Mouse (Mus musculus) lung, embryonic 16.5 days (tissue): ENCODE results near the gene Sap30. TPM values are rescaled to one million over a fixed set of nuclear protein-coding genes. Genes with fewer than 3 reads are reported as not detected.
"Not testable (repeated sequence)": the region's sequence is repeated elsewhere in the genome, so short reads cannot be mapped to it uniquely, and the experiment has no call there.

Experiments
- ATAC-seq: fragments of 200-750 bp; cut with Nextera tagmentation; 2 replicates; pipeline ENCODE4 v1.8.0; 2017; ENCODE audit warnings: low read depth, mild to moderate bottlenecking, moderate library complexity
- H3K27ac ChIP-seq: fragments of 300-500 bp; sonication (generic); 2 replicates; pipeline ENCODE4 v1.5.1; 2014; ENCODE audit warnings: mild to moderate bottlenecking, control low read depth, low read length
- H3K27me3 ChIP-seq: fragments of 300-500 bp; sonication (generic); 2 replicates; pipeline ENCODE4 v1.6.1; 2014; ENCODE audit warnings: low read depth, low read length, mixed read lengths; ENCODE audit not compliant: control insufficient read depth, insufficient read depth
- H3K36me3 ChIP-seq: fragments of 300-500 bp; sonication (generic); 2 replicates; pipeline ENCODE4 v1.6.1; 2014; ENCODE audit warnings: low read length; ENCODE audit not compliant: control insufficient read depth, insufficient read depth
- H3K4me1 ChIP-seq: fragments of 300-500 bp; sonication (generic); replicated peaks from 2 replicates; pipeline ENCODE4 v1.6.1; 2014; ENCODE audit warnings: low read length, mixed read lengths; ENCODE audit not compliant: control insufficient read depth, insufficient read depth
- H3K4me2 ChIP-seq: fragments of 300-500 bp; sonication (generic); 2 replicates; pipeline ENCODE4 v1.6.1; 2014; ENCODE audit warnings: low read depth, low read length, control low read depth
- H3K4me3 ChIP-seq: fragments of 300-500 bp; sonication (generic); 2 replicates; pipeline ENCODE4 v1.5.1; 2014; ENCODE audit warnings: mild to moderate bottlenecking, low read length, control low read depth
- H3K9ac ChIP-seq: fragments of 300-500 bp; sonication (generic); 2 replicates; pipeline ENCODE4 v1.6.1; 2014; ENCODE audit warnings: low read length, control low read depth
- H3K9me3 ChIP-seq: fragments of 300-500 bp; sonication (generic); 2 replicates; pipeline ENCODE4 v1.6.1; 2016; ENCODE audit warnings: low read length; ENCODE audit not compliant: control insufficient read depth
- WGBS: fragments of 180-500 bp; shearing (Covaris S2); extraction: QIAGEN DNeasy Blood & Tissue Kit; methylation state at CpG from one replicate; pipeline ENCODE4 v1.1.7; 2014; 5-methylcytosine and 5-hydroxymethylcytosine counted together
- polyA plus RNA-seq: library from polyadenylated mRNA; unstranded; fragments of >200 nt; fragmentation: Nextera tagmentation; extraction: Ambion mirVana; gene quantifications from 2 replicates; pipeline ENCODE4 v1.2.1, GENCODE M21; 2015

Sap30 gene
- polyA plus RNA-seq, 1 experiment from 2014 or later, result 28.1 TPM

- H3K9ac ChIP-seq, result peak overlapping the region; percentile 11; the same call in 1 of the 2 replicates
- H3K4me1 ChIP-seq, H3K36me3 ChIP-seq, H3K4me3 ChIP-seq, H3K27me3 ChIP-seq, H3K27ac ChIP-seq, H3K9me3 ChIP-seq, ATAC-seq, H3K4me2 ChIP-seq: not testable (repeated sequence)
- WGBS, result 81% methylated on average over 1 of the region's 1 CpGs
Observed at GRCm38 (mm10) chr8:57505500-57505899, 17.8 kb upstream of the Sap30 start.

- Histone ChIP-seq H3K4me1 (peaks cover 7% of the 10 kb centered on the region; the same call in 1 of the 2 replicates), H3K4me2 (no peak overlapping the region), H3K27me3 (no peaks in the 10 kb centered on the region), H3K4me3 (no peak overlapping the region), H3K36me3 (no peaks in the 10 kb centered on the region), H3K9me3 (no peaks in the 10 kb centered on the region), H3K9ac (no peak overlapping the region), H3K27ac (no peak overlapping the region)
- no peak for ATAC-seq
- 49% methylated on average over 5 of the region's 5 CpGs for WGBS
Observed at GRCm38 (mm10) chr8:57503641-57504040, 16.0 kb upstream of the Sap30 start.

- WGBS, result 26% methylated on average over 17 of the region's 17 CpGs
- Histone ChIP-seq H3K27me3 (no peaks in the 10 kb centered on the region), H3K4me1 (peaks cover 3% of the 10 kb centered on the region; the same call in 1 of the 2 replicates), H3K9me3 (no peaks in the 10 kb centered on the region), H3K4me2 (peak overlapping the region; percentile 45), H3K27ac (peak overlapping the region; percentile 81), H3K4me3 (peak overlapping the region; percentile 13), H3K9ac (peak overlapping the region; percentile 22; the same call in 1 of the 2 replicates), H3K36me3 (no peaks in the 10 kb centered on the region)
- peak; percentile 86 for ATAC-seq
Observed at GRCm38 (mm10) chr8:57498847-57499511, 11.3 kb upstream of the Sap30 start.

- WGBS, result 49% methylated on average over 8 of the region's 8 CpGs
- Histone ChIP-seq H3K27ac (peak overlapping the region; percentile 81), H3K4me2 (peak overlapping the region; percentile 45), H3K9me3 (no peaks in the 10 kb centered on the region), H3K9ac (0 out of 2 replicates have a peak overlapping the region, but pooled peaks have one; percentile 13), H3K4me1 (peaks cover 3% of the 10 kb centered on the region; the same call in 1 of the 2 replicates), H3K4me3 (peak overlapping the region; percentile 13), H3K36me3 (no peaks in the 10 kb centered on the region), H3K27me3 (no peaks in the 10 kb centered on the region)
- ATAC-seq, result no peak; the same call in 1 of the 2 replicates
Observed at GRCm38 (mm10) chr8:57498494-57498846, 10.8 kb upstream of the Sap30 start.

GRCm38 (mm10) chr8:57491873-57492272 lies 4.2 kb upstream of the Sap30 start:
- 88% methylated on average over 4 of the region's 4 CpGs for WGBS
- H3K4me3 ChIP-seq, result no peak overlapping the region
- no peaks in the 10 kb centered on the region for H3K27me3 ChIP-seq
- no peak for ATAC-seq
- no peak overlapping the region for H3K27ac ChIP-seq
- no peak overlapping the region for H3K9ac ChIP-seq
- no peaks in the 10 kb centered on the region for H3K4me1 ChIP-seq
- H3K4me2 ChIP-seq, result no peak overlapping the region
- no peaks in the 10 kb centered on the region for H3K9me3 ChIP-seq
- H3K36me3 ChIP-seq, result no peaks in the 10 kb centered on the region

GRCm38 (mm10) chr8:57489896-57490295 lies 2.2 kb upstream of the Sap30 start:
- H3K27me3 ChIP-seq, result no peaks in the 10 kb centered on the region
- peaks cover 6% of the 10 kb centered on the region for H3K4me1 ChIP-seq
- no peak overlapping the region for H3K4me3 ChIP-seq
- no peaks in the 10 kb centered on the region for H3K36me3 ChIP-seq
- H3K9me3 ChIP-seq, result no peaks in the 10 kb centered on the region
- ATAC-seq, result no peak
- H3K9ac ChIP-seq, result no peak overlapping the region
- no peak overlapping the region for H3K4me2 ChIP-seq
- no peak overlapping the region for H3K27ac ChIP-seq

- no peak overlapping the region for H3K4me2 ChIP-seq
- no peak overlapping the region for H3K27ac ChIP-seq
- no peaks in the 10 kb centered on the region for H3K36me3 ChIP-seq
- WGBS, result 97% methylated on average over 1 of the region's 1 CpGs
- ATAC-seq, result no peak
- H3K9me3 ChIP-seq, result no peaks in the 10 kb centered on the region
- no peak overlapping the region for H3K9ac ChIP-seq
- no peak overlapping the region for H3K4me3 ChIP-seq
- H3K27me3 ChIP-seq, result no peaks in the 10 kb centered on the region
- H3K4me1 ChIP-seq, result peaks cover 6% of the 10 kb centered on the region
Observed at GRCm38 (mm10) chr8:57489366-57489765, 1.7 kb upstream of the Sap30 start.

GRCm38 (mm10) chr8:57488312-57488765 lies 679 bp upstream of the Sap30 start:
- H3K9ac ChIP-seq, result peak overlapping the region; percentile 68
- 0 out of 2 replicates have a peak, but pooled peaks cover 3% of the 10 kb centered on the region for H3K36me3 ChIP-seq
- H3K4me1 ChIP-seq, result peaks cover 6% of the 10 kb centered on the region
- H3K9me3 ChIP-seq, result no peaks in the 10 kb centered on the region
- H3K4me2 ChIP-seq, result peak overlapping the region; percentile 95
- H3K27me3 ChIP-seq, result no peaks in the 10 kb centered on the region
- peak overlapping the region; percentile 95 for H3K4me3 ChIP-seq
- ATAC-seq, result peak; percentile 60
- WGBS, result under 1% methylated on average over 23 of the region's 25 CpGs
- H3K27ac ChIP-seq, result peak overlapping the region; percentile 94

GRCm38 (mm10) chr8:57486491-57487440 lies 894 bp downstream of the Sap30 start:
- Histone ChIP-seq H3K27me3 (no peaks in the 10 kb centered on the region), H3K27ac (peak overlapping the region; percentile 94), H3K4me1 (peaks cover 6% of the 10 kb centered on the region), H3K9ac (peak overlapping the region; percentile 91), H3K4me3 (peak overlapping the region; percentile 95), H3K36me3 (peaks cover 10% of the 10 kb centered on the region), H3K9me3 (no peaks in the 10 kb centered on the region), H3K4me2 (peak overlapping the region; percentile 59)
- WGBS, result under 1% methylated on average over 54 of the region's 54 CpGs
- ATAC-seq, result peak; percentile 53
